Mouse (Mus musculus) cortical plate, adult 2 months (tissue): ENCODE data around the gene Tbc1d14.

Experiments used
- CTCF ChIP-seq: fragments of 200-500 bp; IDR thresholded peaks from 2 replicates; pipeline ENCODE4 v1.5.1; 2011; ENCODE audit warnings: mild to moderate bottlenecking, control low read depth, low read length; ENCODE audit not compliant: insufficient read depth; ENCODE audit errors: extremely low read depth
- POLR2A ChIP-seq: fragments of 200-500 bp; IDR thresholded peaks from 2 replicates; pipeline ENCODE4 v1.6.1; 2011; ENCODE audit warnings: mild to moderate bottlenecking, low read length, control low read depth; ENCODE audit not compliant: insufficient read depth; ENCODE audit errors: extremely low read depth

GRCm38 (mm10) chr5:36510956-36511355, 82.1 kb downstream of the Tbc1d14 start:
- no peak for TF ChIP-seq CTCF
- TF ChIP-seq POLR2A: no peak
